Mouse (Mus musculus) neural tube, embryonic 11.5 days (tissue): ENCODE measurements around the gene Btnl2. TPM values are rescaled to one million over a fixed set of nuclear protein-coding genes. Genes with fewer than 3 reads are reported as not detected.
"Not testable (repeated sequence)": the region's sequence is repeated elsewhere in the genome, so short reads cannot be mapped to it uniquely, and the experiment has no call there.

Experiments
- ATAC-seq: fragments of 200-750 bp; cut with Nextera tagmentation; 2 replicates; pipeline ENCODE4 v1.8.0; 2017; ENCODE audit warnings: moderate number of reproducible peaks, mild to moderate bottlenecking, moderate TSS enrichment, moderate library complexity; ENCODE audit not compliant: insufficient read depth, low FRiP score, low TSS enrichment
- DNase-seq: peaks from one replicate; pipeline ENCODE4 v3.0.0-alpha.2; 2015; ENCODE audit warnings: low spot score
- H3K27ac ChIP-seq: fragments of 300-500 bp; sonication (generic); 2 replicates; pipeline ENCODE4 v1.5.1; 2014; ENCODE audit warnings: low read depth, mild to moderate bottlenecking, low read length
- H3K27me3 ChIP-seq: fragments of 300-500 bp; sonication (generic); 2 replicates; pipeline ENCODE4 v1.6.1; 2014; ENCODE audit warnings: mild to moderate bottlenecking, low read length, mixed read lengths; ENCODE audit not compliant: control insufficient read depth, insufficient read depth
- H3K36me3 ChIP-seq: fragments of 300-500 bp; sonication (generic); 2 replicates; pipeline ENCODE4 v1.6.1; 2014; ENCODE audit warnings: mild to moderate bottlenecking, low read length, moderate library complexity, mixed read lengths; ENCODE audit not compliant: control insufficient read depth, insufficient read depth
- H3K4me1 ChIP-seq: fragments of 300-500 bp; sonication (generic); 2 replicates; pipeline ENCODE4 v1.6.1; 2014; ENCODE audit warnings: low read length, mixed read lengths; ENCODE audit not compliant: control insufficient read depth, insufficient read depth
- H3K4me2 ChIP-seq: fragments of 300-500 bp; sonication (generic); 2 replicates; pipeline ENCODE4 v1.6.1; 2014; ENCODE audit warnings: low read depth, mild to moderate bottlenecking, moderate library complexity
- H3K4me3 ChIP-seq: fragments of 300-500 bp; sonication (generic); 2 replicates; pipeline ENCODE4 v1.5.1; 2014; ENCODE audit warnings: low read depth, low read length
- H3K9ac ChIP-seq: fragments of 300-500 bp; sonication (generic); 2 replicates; pipeline ENCODE4 v1.6.1; 2014; ENCODE audit warnings: mild to moderate bottlenecking, low read length
- H3K9me3 ChIP-seq: fragments of 300-500 bp; sonication (generic); 2 replicates; pipeline ENCODE4 v1.6.1; 2016; ENCODE audit warnings: low read length; ENCODE audit not compliant: control insufficient read depth
- WGBS: fragments of 180-500 bp; shearing (Covaris S2); extraction: QIAGEN DNeasy Blood & Tissue Kit; methylation state at CpG from one replicate; pipeline ENCODE4 v1.1.7; 2014; 5-methylcytosine and 5-hydroxymethylcytosine counted together
- polyA plus RNA-seq: library from polyadenylated mRNA; unstranded; fragments of >200 nt; fragmentation: Nextera tagmentation; extraction: Ambion mirVana; gene quantifications from 2 replicates; pipeline ENCODE4 v1.2.1, GENCODE M21; 2014

Gene Btnl2
- not detected in 2 replicates for polyA plus RNA-seq

DNA sequence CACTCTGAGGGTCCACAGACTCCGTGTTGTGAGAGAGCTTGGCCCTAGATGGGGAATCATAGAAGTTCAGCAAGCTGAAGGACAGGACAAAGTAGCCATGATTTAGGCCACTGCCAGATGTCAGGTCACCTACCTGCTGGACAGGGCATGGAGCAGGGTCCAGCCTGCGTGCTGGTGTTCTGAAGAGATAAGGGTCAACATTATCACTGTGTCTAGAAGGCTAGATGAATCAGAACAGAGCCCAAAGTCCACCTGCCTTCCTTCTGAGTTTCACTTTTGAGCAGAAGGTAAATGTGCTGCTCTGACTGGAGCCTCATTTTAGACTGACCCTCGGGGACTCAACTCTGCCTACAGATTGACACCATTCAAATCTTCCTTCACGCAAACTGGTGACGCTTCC is at the start of gene Btnl2:
Gene Btnl2, plus strand, starts transcription at position 284 of the 400 bp plus-strand sequence.
- H3K4me2 ChIP-seq = no peak within 1 kb of the TSS
- no peak within 1 kb of the TSS for H3K27ac ChIP-seq
- H3K36me3 ChIP-seq = no peaks in the 10 kb centered on the region
- H3K4me3 ChIP-seq = no peak within 1 kb of the TSS
- no peaks in the 10 kb centered on the region for H3K4me1 ChIP-seq
- no peaks in the 10 kb centered on the region for H3K27me3 ChIP-seq
- DNase-seq (no peak), ATAC-seq (no peak)
- no peaks in the 10 kb centered on the region for H3K9me3 ChIP-seq
- WGBS = 83% methylated on average over 5 of the region's 5 CpGs
- no peak within 1 kb of the TSS for H3K9ac ChIP-seq

DNA sequence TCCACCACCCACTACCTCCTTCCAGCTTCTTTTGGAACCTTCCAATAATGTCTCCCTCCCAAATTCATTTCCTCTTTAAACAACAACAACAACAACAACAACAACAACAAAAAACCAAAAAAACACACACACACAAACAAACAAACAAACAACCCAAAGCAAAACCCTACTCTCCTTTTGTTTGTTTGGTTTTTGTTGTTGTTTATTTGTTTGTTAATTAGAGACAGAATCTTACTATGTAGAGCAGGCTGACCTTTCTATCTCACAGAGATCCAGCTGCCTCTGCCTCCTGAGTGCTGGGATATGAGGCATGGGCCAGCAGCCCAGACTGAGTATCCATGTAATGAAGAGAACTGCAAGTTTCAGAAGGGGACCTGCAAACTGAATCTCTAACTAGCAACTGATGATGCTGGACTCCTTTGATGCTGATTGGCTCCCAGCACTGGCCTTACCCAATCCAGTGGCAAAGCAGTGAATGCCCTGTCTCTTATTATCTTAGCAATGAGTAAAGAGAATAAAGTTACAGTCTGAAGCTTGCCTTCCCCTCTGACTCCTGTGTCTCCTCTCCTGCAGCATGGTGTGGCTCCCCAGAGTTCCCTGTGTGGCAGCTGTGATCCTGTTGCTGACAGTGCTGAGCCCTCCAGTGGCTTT is 49.1 kb upstream of the Btnl2 start, which contains the start of gene H2-Eb1:
Gene H2-Eb1, plus strand, starts transcription at position 488 of the 651 bp plus-strand sequence.
- Histone ChIP-seq H3K9ac (no peak within 1 kb of the TSS), H3K27ac (no peak within 1 kb of the TSS)
- ATAC-seq = peak; percentile 74

DNA sequence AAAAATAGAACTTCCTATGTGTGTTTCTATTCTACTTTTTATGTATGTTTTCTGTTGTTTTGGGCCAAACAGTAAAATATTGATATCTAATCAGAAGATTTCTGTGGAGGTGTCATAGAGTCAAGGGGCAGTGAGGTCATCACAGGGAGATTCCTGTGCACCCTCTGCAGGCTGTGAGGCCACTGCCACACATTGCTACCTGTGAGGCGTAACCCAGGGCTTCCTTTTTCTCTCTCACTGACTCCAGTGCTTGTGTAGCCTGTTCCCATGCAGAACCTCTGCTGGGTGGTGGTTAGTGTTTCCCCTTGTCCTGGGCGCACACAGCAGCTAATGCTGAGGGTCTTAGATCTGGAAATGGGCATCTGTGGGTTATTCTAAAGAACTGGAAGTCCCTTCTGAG is 48.2 kb upstream of the Btnl2 start:
- ATAC-seq = no peak

More for the DNA sequence above, 49.1 kb upstream of the Btnl2 start, which contains the start of gene H2-Eb1:
- Histone ChIP-seq H3K4me1 (no peaks in the 10 kb centered on the region), H3K9me3 (no peaks in the 10 kb centered on the region), H3K27me3 (no peaks in the 10 kb centered on the region), H3K36me3 (no peaks in the 10 kb centered on the region), H3K4me2 (no peak within 1 kb of the TSS), H3K4me3 (no peak within 1 kb of the TSS)
- DNase-seq = peak; percentile 75

DNA sequence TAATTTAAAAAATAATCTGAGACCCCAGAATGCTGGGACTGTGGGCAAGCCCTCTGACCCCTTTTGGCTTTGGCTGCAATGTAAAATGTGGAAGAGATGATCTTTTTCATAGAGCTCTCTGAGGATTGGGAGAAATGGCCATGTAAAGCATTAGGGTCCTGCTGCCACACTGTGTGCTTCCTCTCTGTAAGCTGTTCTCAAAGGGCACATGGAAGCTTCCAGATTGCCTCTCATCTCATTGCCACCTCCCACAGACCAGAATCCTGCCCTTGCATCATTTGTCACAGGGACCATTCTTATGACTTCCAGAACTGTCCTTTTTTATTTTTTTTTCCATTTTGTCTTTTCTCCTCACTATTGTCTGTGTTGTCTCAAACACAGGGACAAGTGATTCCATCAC is 47.4 kb upstream of the Btnl2 start:
- Histone ChIP-seq H3K4me1 (no peaks in the 10 kb centered on the region), H3K4me3 (no peak overlapping the region), H3K9ac (no peak overlapping the region), H3K4me2 (no peak overlapping the region), H3K27me3 (no peaks in the 10 kb centered on the region), H3K36me3 (no peaks in the 10 kb centered on the region), H3K27ac (no peak overlapping the region), H3K9me3 (no peaks in the 10 kb centered on the region)
- DNase-seq (no peak), ATAC-seq (no peak)

More for the DNA sequence above, 48.2 kb upstream of the Btnl2 start:
- no peaks in the 10 kb centered on the region for H3K27me3 ChIP-seq
- DNase-seq = no peak
- no peak overlapping the region for H3K4me3 ChIP-seq
- H3K9ac ChIP-seq = no peak overlapping the region
- H3K9me3 ChIP-seq = no peaks in the 10 kb centered on the region
- H3K4me2 ChIP-seq = no peak overlapping the region
- H3K27ac ChIP-seq = no peak overlapping the region
- no peaks in the 10 kb centered on the region for H3K4me1 ChIP-seq
- 73% methylated on average over 2 of the region's 2 CpGs for WGBS
- H3K36me3 ChIP-seq = no peaks in the 10 kb centered on the region

DNA sequence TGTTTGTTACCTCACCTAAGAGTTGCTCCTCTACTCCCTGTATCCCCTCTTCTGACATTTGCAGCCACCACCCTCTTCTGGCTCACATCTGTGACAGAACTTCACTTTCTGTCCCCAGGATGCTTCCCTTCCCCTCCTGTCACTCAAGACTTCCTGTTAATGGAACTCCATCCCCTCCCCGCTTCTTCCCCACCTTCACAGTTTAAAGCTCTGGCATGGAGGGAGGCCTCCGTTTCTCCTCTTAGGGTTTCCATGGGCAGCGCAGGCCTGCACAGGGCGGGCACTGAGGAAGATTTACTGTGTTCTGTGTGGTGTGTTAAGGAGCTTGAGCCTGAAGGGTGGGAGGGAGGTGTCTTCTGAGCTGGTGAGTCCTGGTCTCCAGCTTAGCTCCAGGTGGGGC is 46.5 kb upstream of the Btnl2 start:
- no peak overlapping the region for H3K4me3 ChIP-seq
- no peaks in the 10 kb centered on the region for H3K4me1 ChIP-seq
- no peaks in the 10 kb centered on the region for H3K36me3 ChIP-seq
- no peak overlapping the region for H3K4me2 ChIP-seq
- WGBS = 80% methylated on average over 4 of the region's 4 CpGs
- no peak for DNase-seq
- no peak overlapping the region for H3K9ac ChIP-seq
- no peak for ATAC-seq
- no peaks in the 10 kb centered on the region for H3K27me3 ChIP-seq
- H3K9me3 ChIP-seq = no peaks in the 10 kb centered on the region
- H3K27ac ChIP-seq = no peak overlapping the region

DNA sequence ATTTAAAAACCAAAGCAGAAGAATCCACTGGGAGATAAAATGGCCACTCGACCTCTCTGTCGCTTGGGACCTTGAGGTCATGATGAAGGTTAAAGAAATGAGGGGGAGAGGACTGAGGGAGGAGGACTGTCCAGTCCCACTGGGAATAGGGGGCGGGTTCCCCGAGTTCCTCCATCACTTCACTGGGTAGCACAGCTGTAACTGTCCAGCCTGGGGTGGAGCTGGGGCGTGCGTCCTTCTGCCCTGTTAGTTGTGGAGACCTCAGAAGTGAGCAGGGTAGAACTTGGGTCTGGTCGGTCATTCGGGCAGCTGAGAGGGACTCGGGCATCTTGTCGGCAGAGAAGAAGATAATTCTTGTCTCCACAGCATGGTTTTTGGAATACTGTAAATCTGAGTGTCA is 45.4 kb upstream of the Btnl2 start:
- Histone ChIP-seq H3K4me2 (peak overlapping the region; percentile 87), H3K4me1 (no peaks in the 10 kb centered on the region), H3K27me3 (no peaks in the 10 kb centered on the region), H3K36me3 (no peaks in the 10 kb centered on the region), H3K9me3 (no peaks in the 10 kb centered on the region), H3K4me3 (peak overlapping the region; percentile 52), H3K27ac (no peak overlapping the region), H3K9ac (peak overlapping the region; percentile 63)
- 39% methylated on average over 10 of the region's 10 CpGs for WGBS
- DNase-seq = no peak
- ATAC-seq = no peak

DNA sequence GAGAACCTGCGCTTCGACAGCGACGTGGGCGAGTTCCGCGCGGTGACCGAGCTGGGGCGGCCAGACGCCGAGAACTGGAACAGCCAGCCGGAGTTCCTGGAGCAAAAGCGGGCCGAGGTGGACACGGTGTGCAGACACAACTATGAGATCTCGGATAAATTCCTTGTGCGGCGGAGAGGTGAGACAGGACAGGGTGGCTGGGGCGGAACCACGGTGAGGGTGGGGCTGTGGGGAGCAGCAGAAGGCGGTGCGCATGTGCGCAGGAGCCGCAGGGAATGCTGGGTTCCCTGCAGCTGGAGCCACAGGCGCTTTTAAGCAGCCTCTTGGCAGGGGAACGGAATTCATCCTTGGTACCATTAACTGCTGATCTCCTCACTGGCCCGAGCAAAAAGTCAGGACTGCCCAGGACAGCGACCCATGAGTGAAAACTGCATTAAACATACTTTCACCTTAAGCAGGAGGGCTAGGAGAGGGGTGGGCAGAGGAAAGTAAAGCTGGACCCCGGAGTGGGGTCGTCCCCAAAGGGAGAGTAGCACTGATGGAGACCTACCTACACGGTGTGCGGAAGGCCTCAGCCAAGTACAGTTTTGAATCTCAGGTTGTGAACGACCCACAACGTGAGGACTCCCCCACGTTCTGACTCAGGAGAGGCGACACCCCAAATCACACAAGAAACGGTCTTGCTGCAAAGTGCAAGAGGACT is 44.8 kb upstream of the Btnl2 start:
- DNase-seq (peak; percentile 75), ATAC-seq (peak; percentile 67; the same call in 1 of the 2 replicates)
- H3K9me3 ChIP-seq = no peaks in the 10 kb centered on the region
- H3K27me3 ChIP-seq = no peaks in the 10 kb centered on the region
- 25% methylated on average over 38 of the region's 38 CpGs for WGBS
- peak overlapping the region; percentile 52 for H3K4me3 ChIP-seq
- H3K36me3 ChIP-seq = no peaks in the 10 kb centered on the region
- no peak overlapping the region for H3K27ac ChIP-seq
- peak overlapping the region; percentile 63 for H3K9ac ChIP-seq
- H3K4me1 ChIP-seq = no peaks in the 10 kb centered on the region
- H3K4me2 ChIP-seq = peak overlapping the region; percentile 87

DNA sequence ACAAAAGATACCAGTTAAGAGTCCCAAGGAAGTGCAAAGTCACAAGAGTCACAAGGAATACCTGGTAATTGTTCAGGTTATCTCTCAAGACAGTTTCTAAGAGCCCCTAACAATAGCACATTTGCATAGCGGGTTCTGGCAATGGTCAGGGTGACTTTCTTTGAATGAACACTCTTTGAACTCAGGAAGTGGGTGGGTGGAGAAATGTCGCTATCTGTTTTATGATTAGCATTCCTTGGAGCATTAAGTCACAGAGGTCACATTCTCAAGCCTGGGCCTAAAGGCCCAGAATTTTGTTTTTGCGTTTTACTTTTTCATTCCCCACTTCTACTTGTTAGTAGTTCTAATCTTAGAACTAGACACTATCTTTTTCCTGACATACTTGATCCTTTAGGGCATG is 44.1 kb upstream of the Btnl2 start:
- not testable (repeated sequence) for ATAC-seq, H3K36me3 ChIP-seq, H3K27me3 ChIP-seq, H3K4me3 ChIP-seq, DNase-seq, H3K27ac ChIP-seq, H3K9me3 ChIP-seq, H3K4me1 ChIP-seq, H3K4me2 ChIP-seq, H3K9ac ChIP-seq
- 91% methylated on average over 3 of the region's 3 CpGs for WGBS

DNA sequence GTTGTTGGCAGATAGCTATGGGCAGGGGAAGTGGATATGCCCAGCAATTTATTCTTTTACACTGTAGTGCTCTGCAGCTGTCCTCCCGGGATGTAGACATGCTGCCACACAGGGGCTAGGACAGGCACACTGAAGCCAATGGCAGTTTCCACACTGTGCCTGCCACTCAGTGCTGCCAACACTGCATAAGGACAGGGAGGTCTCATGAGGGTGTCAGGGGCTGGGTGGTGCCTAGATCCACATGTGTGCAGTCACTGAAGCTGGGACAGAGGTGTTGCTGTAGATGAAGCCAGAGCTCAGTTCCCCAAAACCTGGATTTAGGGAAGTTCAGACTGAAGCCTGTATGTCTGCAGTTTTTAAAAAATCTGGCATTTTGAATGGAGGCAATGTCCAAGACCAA is 42.4 kb upstream of the Btnl2 start:
- H3K9me3 ChIP-seq = no peaks in the 10 kb centered on the region
- DNase-seq (no peak), ATAC-seq (no peak)
- no peak overlapping the region for H3K9ac ChIP-seq
- H3K4me2 ChIP-seq = no peak overlapping the region
- H3K36me3 ChIP-seq = no peaks in the 10 kb centered on the region
- H3K27me3 ChIP-seq = no peaks in the 10 kb centered on the region
- H3K4me1 ChIP-seq = no peaks in the 10 kb centered on the region
- H3K27ac ChIP-seq = no peak overlapping the region
- no peak overlapping the region for H3K4me3 ChIP-seq
- WGBS = 84% methylated on average over 1 of the region's 1 CpGs
